Mouse (Mus musculus) adrenal gland, adult (tissue): Measurements from ENCODE around the gene Eef2kmt.

ENCODE experiments used
- DNase-seq, 2 experiments: peaks; one replicate each; pipeline ENCODE4 v3.0.0; 2022 to 2023; ENCODE audit warnings: low spot score in 1 of 2; ENCODE audit not compliant: inconsistent age in 2 of 2

Eef2kmt gene

DNA sequence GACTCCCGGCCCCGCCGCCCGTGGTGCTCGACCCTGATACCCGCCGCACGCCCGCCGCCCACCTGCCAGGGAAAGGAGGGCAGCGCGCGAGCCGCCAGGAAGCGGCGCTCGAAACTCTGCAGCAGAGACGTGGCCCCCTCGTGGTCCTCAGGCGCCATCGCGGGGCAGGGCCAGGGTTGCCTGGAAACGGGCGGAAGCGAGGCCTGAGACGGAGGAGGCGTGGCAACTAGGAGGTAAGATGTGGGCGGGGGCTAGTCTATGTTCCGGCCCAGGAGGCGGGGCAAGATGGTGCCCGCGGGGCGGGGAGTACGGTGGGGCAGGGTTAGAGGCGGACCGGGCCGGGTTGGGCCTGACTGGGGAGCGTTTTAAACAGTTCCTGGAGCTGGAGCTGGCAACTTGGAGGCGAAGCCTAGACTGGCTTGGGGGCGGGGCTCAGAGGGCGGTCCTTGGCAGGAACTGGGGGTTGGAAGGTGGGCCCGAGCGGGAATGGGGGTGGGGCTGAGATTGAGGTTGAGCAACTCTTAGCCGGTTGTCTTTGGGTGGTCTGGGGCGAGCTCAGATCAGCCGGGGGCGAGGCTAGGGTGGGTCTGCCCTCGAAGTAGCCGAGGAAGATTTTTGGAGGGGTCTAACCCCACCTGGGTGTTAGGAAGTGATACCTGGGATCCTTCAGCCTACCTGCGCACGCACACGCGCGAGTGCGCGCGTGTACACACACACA is at the start of gene Eef2kmt:
Eef2kmt (minus strand) TSS at position 205 of the 718 bp plus-strand sequence.
- peak; percentile 99 to 100 for DNase-seq

DNA sequence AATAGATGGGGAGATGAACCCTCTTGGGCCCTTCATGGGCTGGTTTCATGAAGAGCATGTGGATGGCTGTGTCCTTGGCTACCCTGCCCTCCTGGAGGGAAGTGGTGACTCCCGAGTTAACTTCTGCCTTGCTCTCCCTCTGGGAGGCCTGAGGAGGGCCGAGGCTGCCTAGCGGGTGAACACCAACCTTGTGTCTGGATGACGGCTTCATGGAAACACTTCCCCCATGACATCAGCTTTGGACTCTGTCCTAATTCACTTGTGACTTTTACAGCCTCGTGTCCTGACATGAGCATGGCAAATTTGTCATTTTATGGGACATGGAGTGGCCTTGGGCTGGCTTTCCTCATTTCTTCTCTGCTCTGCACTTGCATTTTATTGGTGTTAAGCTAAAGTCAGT is 39.5 kb upstream of the Eef2kmt start:
- peak; percentile 65 to 86 for DNase-seq

DNA sequence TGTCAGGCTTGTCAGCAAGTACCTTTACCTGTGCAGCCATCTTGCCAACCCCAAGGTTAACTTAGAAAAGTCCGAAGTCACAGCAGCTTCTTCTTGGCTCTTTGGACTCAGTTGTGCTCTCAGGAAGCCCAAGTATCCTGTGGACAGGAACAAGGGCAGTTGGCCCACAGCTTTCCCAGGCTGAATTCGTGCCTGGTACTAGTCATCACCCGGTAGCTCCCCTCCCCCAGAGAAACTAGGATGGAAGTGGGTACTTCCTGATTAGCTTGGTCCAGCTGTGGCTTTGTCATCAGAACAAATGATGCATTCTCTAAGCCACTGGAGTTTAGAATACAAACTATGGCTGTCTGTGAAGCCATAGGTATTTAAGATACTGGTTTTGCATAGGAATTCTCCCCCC is 29.6 kb upstream of the Eef2kmt start:
- DNase-seq, result no peak

DNA sequence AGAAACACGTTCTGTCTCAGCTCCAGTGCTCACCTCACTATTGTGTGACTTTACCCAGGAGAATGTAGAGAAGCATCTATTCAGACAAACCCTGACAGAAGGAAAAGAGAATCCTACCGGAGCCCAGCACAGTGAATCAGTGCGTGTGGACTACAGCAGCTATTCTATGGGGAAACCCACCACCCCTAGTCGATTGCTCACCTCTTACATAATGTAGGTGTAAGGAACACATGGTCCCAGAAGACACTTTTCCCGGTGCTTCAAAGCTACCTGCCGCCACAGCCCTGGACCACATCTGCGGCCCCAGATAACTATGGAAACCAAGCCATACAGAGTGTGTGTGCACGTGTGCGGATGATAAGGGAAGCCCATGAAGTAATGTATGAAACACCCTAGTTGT is 26.9 kb upstream of the Eef2kmt start:
- DNase-seq, result no peak

DNA sequence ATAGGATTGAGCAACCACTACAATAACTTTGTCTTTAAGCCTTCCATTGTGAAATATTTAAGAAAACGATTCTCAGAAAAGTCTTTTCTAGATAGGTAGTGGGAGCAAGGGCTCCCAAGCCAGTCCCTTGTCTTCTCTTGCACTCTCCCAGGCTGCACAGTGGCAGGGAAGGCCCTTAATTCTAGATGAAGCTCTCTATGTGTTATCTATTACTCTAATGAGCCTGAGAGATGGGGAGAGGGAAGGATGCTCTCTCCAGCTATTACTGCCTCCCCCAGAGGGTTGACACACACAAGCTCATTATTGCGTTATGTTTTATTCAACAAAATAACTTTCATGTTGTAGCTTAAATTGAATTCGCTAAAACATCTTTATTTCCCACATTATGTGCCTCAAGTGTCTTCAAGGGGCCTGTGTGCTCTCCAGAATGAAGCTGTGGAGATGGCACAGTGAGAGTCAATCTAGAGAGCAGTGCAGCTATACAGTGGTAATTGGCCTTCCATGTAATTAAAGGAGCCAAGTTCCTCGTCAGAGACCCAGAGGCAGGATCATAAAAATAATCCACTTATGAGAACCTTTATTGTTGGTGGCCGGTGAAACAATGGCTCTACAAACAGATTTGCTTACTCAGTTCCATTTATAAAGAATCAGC is 23.9 kb upstream of the Eef2kmt start:
- DNase-seq, result no peak

DNA sequence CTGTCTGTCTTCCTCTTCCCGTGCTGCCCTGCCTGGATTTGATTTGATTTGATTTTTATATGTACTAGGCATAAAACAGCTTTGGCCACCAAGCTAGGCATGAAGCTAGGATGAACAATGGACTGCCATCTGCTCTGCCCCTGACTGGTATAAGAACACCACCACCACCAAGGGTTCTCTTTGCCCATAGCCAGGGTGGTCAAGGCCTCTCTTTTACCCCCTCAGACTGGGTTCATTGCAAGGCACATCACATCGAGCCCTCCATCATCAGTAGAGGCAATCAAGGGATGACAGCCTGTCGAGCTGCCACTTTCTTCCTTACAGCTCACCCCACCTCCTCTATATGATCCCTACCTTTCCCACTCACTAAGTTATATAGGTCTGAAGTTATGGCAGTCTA is 16.6 kb upstream of the Eef2kmt start:
- no peak for DNase-seq

DNA sequence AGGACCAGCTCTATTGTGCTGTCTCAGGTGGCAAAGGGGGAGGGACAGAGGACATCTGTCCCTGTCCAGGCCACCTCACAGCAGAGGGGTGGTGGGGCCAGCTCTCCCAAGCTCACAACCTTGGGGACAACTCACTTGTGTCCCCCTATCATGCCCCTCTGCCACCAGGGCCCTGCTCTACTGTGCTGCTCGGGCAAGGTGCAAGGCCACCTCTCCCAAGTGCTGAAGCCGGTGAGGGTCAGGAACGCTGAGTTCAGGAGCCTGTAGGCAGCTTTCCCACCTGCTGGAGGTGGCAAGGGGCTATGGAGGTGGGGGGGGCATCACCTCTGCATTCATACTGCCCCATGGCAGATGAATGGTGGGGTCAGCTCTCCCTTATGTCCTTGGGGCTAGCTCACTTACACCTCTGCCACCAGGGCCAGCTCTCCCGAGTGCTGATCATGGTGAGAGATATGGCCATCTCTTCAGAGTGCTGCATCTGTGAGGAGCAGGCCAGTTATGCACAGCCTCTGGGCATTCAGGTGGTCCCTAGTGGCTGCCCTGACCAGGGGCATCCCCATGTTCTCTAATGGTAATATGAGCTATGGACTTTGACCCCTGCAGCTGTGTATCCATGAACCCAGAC is 15.7 kb upstream of the Eef2kmt start:
- DNase-seq, result no peak

DNA sequence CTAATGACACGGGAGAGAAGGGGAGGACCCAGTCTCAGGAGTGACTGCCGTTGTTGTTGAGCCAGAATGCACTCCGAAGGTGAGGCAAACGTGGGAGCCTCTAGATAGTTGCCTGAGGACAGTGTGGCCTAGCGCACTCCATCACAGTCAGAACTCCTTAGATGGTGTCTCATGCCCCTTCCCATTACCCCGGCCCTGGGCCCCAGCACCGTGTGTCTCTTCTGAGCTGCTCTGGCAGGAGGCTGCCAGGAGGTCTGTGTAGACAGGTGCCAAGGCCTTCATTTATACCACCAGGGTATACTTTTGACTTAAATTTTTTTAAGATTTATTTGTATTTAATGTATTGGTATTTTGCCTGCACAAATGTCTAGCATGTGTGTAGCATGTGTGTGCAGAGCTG is 8.1 kb upstream of the Eef2kmt start:
- DNase-seq, result no peak

DNA sequence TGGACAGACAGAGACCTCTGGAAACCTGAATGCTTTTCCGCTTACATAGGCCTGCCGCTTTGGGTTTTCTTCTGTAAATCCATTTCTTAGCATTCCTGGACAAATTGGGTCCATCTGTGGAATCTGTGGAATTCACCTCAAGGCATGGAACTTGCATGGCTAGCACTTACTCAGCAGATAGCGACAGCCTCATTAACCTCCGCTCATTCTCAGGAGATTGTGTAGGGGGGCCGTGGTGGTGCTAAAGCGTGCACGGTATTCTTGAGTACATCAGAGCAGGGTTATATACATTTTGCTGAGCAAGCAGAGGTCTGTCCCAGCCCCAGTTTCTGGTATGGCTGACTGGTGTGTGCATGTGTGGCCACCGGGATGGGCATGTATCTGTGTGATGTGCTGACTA is 7.4 kb upstream of the Eef2kmt start:
- DNase-seq, result no peak

DNA sequence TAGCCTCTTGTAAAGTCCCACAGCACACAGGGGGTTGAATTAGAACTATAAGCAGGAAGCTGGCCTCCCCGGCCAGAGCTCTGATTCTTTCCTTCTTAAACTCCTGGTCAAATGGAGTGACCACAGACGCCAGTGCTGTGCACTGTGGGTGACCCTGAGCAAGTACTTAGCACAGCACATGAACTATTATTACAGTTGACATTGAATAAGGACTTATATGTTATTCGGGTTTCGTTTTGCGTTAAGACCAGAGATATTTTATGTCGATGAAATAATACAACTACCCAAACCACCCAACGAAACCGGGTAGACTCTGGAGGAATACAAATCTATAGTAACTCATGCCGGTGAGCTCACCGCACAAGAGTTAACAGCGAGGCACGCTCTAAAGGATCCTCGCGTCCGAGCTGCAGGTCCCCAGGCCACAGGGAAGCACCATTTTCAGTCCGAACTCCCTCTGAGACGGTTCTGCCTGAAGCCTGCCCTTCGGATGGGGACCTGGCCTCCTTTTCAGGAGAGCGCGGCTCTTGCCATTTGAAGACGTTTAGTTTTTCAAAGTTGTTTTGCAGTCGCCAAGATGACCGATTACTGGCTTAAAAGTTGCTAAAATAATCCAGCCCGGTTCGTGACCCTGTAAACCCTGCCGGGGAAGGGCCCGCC is 572 bp downstream of the Eef2kmt start:
- peak; percentile 23 to 68 for DNase-seq

DNA sequence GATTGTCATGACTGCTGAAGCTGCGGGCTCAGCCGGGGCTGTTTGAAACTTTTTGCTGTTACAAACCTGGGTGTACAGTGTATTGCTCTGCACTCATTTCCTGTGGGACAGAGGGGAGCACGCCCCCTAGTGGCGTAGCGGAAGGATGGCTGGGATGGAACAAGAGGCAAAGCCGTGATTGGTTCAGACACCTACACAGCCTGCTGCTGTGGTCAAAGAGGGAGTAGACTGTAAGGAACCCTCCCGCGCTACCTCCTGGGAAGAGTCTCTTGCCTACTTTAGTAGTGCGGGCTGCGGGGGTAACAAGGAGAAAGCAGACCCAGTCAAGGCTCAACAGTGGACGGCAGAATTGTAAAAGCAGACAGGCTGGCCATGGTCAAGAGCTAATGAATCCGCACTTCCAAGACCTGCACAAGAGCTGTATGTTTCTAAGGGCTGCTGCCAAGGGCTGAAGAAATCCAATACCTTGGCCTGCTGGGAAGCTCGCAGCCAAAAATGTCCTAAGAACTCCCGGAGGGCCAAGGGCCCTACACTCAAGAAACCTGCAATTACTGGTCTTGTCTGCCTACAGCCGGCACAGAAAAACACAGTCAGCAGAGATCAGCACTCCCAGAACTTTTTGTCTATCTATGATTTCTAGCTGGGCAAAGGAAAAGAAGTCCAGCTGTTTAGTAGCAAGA is 1.3 kb downstream of the Eef2kmt start:
- DNase-seq, result peak; percentile 86 to 94

DNA sequence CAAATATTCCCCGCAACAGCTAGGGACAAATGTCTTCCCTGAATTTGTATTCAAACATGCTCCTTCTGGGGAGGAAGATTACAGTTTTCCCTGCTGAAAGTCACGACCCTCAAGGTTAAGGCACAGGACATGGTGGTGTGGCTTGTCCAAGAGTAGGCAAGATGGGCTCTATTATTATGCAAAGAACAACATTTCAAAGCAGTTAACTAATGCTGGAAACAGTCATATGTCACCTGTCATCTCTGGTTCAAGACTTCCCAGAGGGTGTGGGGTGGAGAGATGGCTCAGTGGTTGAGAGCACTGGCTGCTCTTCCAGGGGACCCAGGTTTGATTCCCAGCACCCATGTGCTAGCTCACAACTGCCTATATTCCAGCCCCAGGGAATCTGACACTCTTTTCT is 3.5 kb downstream of the Eef2kmt start:
- DNase-seq, result no peak

DNA sequence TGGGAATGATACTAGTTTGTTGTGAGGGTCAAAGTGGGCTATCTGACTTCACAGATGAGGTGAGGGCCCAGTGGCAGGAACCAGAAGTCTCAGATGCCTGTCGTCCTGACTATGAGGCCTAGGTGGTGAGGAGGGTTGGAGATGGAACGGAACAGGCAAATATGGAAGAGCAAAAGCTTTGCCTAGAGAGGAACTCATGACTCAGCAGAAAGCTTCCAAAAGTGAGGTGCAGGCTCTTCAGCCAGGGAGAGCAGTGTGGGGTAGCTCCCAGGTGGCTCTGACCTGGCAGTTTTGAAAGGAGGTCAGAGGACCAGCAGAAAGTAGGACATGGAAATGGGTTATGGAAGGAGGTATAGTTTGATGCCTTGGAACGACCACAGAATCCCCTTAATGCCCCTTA is 4.9 kb downstream of the Eef2kmt start:
- DNase-seq, result no peak

DNA sequence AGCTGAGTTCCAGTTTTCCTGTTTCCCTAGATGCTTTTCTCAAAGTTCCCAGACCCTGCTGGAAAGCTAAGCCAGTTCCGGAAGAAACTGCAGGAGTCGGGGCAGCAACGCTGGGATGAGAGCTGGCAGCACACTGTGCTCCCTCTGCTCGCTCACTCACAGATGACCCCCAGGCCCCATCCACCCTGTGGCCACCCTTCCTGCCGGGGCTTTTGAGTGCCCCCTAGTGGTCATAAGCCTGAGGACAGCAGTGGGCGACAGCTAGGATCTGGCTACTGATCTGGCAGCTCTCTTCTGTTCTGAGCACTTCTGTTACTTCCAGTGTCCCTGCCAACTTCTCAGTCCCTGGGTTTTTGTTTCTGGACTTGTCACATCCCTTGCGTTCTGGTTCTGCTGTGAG is 11.4 kb downstream of the Eef2kmt start:
- DNase-seq, result peak; percentile 78 to 89

DNA sequence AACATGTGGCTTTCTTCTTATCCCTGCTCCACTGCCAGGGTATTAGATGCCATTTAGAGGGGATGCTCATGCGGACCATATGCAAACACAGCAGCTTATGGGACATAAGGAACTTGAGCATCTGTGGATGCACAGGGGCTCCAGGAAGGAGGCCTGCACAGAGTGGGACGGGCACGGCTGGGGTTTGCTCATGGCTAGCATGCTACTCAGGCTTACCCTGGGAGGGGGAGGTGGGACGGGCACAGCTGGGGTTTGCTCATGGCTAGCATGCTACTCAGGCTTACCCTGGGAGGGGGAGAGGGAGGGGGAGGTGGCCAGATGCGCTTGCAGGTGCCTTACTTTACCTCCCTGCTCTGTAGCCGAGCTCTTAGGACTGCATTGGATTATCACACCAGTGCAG is 12.9 kb downstream of the Eef2kmt start:
- DNase-seq, result no peak

DNA sequence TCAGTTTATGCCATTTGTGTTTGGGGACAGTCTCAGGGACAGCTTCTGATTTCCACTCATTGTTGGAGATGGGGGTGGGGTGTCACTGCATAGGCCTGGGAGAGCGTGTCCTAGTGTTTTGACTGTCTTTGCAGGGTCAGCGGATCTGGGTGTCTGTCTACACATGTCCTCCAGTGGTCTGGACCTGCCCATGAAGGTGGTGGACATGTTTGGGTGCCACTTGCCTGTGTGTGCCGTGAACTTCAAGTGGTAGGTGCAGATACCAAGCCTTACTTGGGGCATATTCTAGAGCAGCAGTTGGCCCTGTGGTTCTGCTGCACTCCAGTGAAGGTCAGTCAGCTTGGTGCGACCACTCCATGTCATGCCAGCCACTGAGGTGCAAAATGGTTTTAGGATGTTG is 13.4 kb downstream of the Eef2kmt start:
- DNase-seq, result no peak

DNA sequence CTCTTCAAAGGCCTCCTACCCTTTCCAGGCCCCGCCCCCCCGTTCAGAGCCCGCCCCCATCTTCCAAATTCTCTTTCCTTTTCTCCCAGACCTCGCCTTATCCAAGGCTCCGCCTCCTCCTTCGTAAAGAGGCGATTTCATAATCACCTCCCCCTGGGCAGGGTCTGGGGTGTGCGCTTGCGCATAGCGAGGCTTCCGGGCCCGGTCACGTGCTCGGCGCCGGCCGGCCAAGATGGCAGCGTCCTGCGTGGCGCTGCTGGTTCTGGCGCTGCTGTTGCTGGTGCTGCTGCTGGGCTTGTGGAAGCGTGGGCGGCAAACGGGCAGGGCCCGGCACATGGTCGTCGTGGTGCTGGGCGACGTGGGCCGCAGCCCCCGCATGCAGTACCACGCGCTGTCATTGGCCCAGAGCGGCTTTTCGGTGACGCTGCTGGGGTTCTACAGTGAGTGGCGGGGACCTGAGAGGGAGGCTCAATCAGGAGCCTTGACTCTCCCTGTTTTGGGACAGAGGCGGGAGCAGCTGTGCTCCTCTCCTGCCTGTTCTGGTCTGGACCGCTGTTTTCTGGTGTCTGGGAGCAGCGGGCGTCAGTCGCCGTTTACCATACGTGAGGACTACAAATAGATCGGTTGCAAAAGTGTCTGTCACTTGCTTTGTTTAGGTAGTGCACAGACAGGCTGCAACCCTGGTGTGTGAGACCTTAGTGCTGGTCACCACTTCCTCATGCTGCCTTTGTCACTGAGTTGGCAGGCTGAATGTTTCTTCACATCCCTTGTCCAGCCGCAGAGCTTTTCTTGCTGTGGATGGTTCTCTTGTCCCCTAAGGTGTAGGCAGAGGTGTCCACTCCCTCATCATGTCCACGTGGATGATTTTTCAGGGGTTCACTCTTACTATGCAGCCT is 22.1 kb downstream of the Eef2kmt start, which contains the start of gene Alg1:
Alg1 (plus strand) TSS at position 204 of the 896 bp plus-strand sequence.
- DNase-seq, result peak; percentile 96 to 97

DNA sequence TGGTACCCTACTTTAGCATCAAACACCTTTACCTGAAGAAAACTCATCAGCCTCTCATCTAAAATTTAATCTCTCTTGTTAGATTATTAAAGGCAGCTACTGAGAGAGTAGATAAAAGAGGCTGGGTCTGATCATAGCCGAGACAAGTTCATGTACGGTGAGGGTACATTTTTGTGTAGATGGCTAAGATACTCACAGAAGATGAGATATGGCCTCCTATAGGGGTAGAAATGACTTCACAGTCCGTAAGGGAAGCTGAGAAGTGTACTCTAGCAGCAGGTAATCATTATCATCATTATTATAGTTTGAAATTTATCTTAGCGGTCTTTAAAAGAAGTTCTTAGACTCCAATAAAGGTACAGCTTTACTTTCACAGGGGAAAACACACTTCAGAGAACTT is 22.8 kb downstream of the Eef2kmt start:
- no peak for DNase-seq

DNA sequence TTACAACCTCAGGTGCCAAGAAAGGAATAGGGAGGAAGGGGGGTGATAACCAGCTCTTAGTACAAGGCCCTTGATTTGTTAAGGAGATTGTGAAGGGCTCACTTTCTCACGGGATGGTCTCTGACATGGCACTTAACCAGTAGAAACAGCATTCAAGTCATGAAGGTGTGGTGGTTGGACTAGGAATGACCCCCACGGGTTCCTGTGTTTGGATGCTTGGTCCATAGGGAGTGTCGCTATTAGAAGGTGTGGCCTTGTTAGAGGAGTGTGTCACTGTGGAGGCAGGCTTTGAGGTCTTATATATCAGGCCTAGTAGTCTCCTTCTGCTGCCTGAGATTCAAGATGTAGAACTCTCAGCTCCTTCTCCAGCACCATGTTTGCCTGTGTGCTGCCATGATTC is 27.7 kb downstream of the Eef2kmt start:
- peak in 1 of 2 experiments; percentile 72 for DNase-seq

DNA sequence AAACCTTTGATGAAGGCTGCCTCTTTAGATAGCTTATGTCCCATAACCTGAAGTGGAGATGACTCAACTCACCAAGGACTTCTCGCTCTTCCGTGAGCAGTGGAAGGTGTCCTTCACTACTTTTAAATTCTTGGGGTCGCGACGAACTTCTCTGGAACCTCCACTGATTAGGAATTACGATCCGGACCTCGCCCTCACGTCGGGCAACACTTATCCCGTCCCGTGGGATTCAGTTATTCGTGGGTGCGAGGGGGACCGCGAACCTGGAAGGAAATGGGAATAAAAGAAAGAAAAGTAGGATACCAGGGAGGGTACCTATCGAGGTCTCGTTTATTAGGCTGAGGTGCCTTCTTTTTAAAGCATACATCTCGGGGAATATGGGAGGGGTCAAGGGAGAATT is 28.3 kb downstream of the Eef2kmt start:
- peak; percentile 33 to 76 for DNase-seq
